Mouse (Mus musculus): Measurements from ENCODE around the gene Glp1r. TPM values are rescaled to one million over a fixed set of nuclear protein-coding genes. Genes with fewer than 3 reads are reported as not detected.

Glp1r gene
- polyA plus RNA-seq, 1 experiment = 0.31 TPM

DNA sequence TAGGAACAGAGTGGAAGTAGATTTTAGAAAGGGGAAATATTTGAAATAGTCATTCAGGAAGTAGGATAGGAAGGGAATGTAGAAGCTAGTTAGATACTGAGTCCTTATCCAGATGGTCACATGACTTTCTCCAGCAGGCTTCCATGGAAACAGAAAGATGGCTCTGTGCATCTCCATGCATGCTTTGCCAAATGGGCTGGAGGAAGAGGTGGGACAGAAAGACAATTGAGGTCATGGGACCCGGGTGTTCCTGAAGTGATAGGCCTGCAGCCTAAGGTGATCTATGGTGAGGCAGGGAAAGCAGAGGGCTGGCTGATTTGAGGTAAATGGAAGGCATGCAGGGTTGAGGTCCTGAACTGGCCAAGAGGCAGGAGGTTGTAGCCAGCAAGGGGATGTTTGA lies 46.8 kb downstream of the Glp1r start:
- Histone ChIP-seq H3K4me3 (ENCODE audit: control insufficient read depth, low read depth, low read length) (no peak overlapping the region), H3K27ac (ENCODE audit: control insufficient read depth, insufficient read depth, low read depth, low read length) (no peak overlapping the region), H3K36me3 (ENCODE audit: control insufficient read depth, insufficient read depth, low read length) (no peaks in the 10 kb centered on the region), H3K27me3 (ENCODE audit: control insufficient read depth, insufficient read depth, low read length) (no peaks in the 10 kb centered on the region), H3K4me1 (ENCODE audit: control insufficient read depth, insufficient read depth, low read length) (peaks cover 3% of the 10 kb centered on the region; the same call in 1 of the 2 replicates)
- TF ChIP-seq CTCF (IDR thresholded peaks at IDR 0.05; ENCODE audit: control insufficient read depth, insufficient read depth, insufficient replicate concordance, low read depth, low read length) (no peak), POLR2A (IDR thresholded peaks at IDR 0.05; ENCODE audit: control insufficient read depth, low read depth, low read length) (no peak)

DNA sequence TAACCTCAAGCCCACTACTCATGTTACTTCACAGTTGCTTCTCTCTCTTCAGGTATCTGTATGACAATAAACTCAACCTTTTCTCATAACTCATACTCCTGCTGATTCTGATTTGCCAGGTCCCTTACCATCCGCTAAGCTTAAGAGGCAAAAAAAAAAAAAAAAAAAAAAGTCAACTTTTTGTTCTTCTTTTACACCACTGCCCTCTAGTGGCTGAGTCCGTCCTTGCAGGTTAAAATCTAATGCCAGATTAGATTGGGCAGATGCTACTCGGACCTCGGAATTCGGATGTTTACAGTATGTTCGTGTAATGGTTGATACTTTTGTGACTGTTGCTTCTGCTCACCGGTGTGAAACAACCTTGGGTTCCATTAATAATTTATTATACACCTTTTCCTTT lies 49.2 kb downstream of the Glp1r start:
- no peak for TF ChIP-seq CTCF (IDR thresholded peaks at IDR 0.05; ENCODE audit: control insufficient read depth, insufficient read depth, insufficient replicate concordance, low read depth, low read length)
- TF ChIP-seq POLR2A (IDR thresholded peaks at IDR 0.05; ENCODE audit: control insufficient read depth, low read depth, low read length) = no peak

DNA sequence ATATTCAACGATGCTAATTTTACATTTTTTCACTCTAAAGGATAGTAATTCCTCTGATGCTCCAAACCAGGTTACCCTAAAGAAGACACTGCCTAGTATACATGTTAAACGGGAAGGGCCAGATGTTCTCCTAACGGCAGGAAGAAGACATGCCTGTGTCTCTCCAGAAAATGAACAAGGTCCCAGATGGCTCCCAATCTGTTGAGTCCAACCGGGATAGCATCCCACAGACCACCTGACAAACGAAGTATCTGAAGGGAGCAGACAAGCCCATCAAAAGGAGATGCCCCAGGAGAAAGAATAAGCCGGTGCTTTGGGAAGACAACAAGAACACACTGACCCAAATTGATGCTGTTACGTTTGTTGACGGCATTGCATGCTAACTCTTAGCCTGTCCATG lies 50.0 kb downstream of the Glp1r start:
- Histone ChIP-seq H3K4me3 (ENCODE audit: control insufficient read depth, low read depth, low read length) (no peak overlapping the region), H3K27ac (ENCODE audit: control insufficient read depth, insufficient read depth, low read depth, low read length) (no peak overlapping the region), H3K36me3 (ENCODE audit: control insufficient read depth, insufficient read depth, low read length) (no peaks in the 10 kb centered on the region), H3K27me3 (ENCODE audit: control insufficient read depth, insufficient read depth, low read length) (no peaks in the 10 kb centered on the region), H3K4me1 (ENCODE audit: control insufficient read depth, insufficient read depth, low read length) (no peaks in the 10 kb centered on the region)
- TF ChIP-seq CTCF (IDR thresholded peaks at IDR 0.05; ENCODE audit: control insufficient read depth, insufficient read depth, insufficient replicate concordance, low read depth, low read length) (no peak), POLR2A (IDR thresholded peaks at IDR 0.05; ENCODE audit: control insufficient read depth, low read depth, low read length) (no peak)

More for the DNA sequence above, 49.2 kb downstream of the Glp1r start:
- Histone ChIP-seq H3K36me3 (ENCODE audit: control insufficient read depth, insufficient read depth, low read length) (no peaks in the 10 kb centered on the region), H3K4me1 (ENCODE audit: control insufficient read depth, insufficient read depth, low read length) (peaks cover 3% of the 10 kb centered on the region; the same call in 1 of the 2 replicates), H3K27me3 (ENCODE audit: control insufficient read depth, insufficient read depth, low read length) (no peaks in the 10 kb centered on the region), H3K27ac (ENCODE audit: control insufficient read depth, insufficient read depth, low read depth, low read length) (no peak overlapping the region), H3K4me3 (ENCODE audit: control insufficient read depth, low read depth, low read length) (no peak overlapping the region)

DNA sequence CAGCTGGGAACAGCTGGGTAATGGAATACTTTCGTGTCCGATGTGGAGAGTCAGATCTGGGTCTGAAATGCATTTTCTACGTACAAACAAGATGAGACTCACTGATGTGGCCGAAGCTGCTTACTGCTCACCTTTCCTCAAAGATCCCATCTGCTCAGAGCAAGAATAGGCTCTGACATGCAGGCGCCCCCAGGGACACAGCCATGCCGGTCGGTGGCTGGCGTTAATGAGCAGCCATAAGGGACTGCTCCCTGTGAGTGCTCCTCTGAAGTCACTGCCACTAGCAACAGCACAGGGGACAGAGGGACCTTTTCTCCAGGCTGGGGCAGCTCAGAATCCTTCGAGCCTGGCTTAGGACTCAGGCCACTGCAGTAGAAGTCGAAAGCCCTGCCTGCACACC lies 52.7 kb downstream of the Glp1r start, which contains the start of gene Umodl1:
Umodl1 (plus strand) TSS at position 301 of the 400 bp plus-strand sequence.
- no peak within 1 kb of the TSS for H3K27ac ChIP-seq (ENCODE audit: control insufficient read depth, insufficient read depth, low read depth, low read length)

DNA sequence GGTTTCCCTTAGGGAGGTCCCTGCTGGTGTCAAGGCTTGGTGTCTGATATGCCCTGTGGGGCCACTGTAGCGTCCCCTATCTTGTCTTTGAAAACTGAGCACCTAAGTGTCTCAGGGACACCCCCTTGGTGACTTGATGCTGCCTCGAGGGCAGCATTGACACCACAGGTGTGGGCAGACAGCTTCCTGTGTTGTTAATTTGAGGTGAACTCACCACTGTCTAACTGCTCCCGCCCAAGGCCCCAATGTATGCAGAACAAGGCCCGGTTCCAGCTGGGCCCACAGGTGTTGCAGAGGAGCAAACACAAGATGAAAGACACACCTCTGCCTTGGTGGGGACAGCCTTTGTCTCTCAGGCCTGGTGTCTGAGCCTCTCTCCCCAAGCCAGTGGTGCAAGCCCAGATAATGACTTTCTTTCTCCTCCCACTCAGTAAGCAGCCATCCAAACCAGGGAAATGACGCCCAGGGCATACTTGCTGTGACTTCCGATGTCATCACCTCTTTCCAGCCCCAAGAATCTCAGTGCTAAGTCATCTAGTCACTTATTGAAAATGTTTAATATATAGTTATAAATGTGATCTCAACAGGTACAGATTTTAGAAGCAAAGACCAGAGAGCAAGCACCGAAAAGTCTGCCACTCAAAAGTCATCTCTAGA lies 60.4 kb downstream of the Glp1r start:
- Histone ChIP-seq H3K27ac (ENCODE audit: control insufficient read depth, insufficient read depth, low read depth, low read length) (no peak overlapping the region), H3K36me3 (ENCODE audit: control insufficient read depth, insufficient read depth, low read length) (no peaks in the 10 kb centered on the region), H3K4me3 (ENCODE audit: control insufficient read depth, low read depth, low read length) (peak overlapping the region; percentile 76), H3K27me3 (ENCODE audit: control insufficient read depth, insufficient read depth, low read length) (no peaks in the 10 kb centered on the region), H3K4me1 (ENCODE audit: control insufficient read depth, insufficient read depth, low read length) (peaks cover 3% of the 10 kb centered on the region; the same call in 1 of the 2 replicates)
- TF ChIP-seq CTCF (IDR thresholded peaks at IDR 0.05; ENCODE audit: control insufficient read depth, insufficient read depth, insufficient replicate concordance, low read depth, low read length) (no peak), POLR2A (IDR thresholded peaks at IDR 0.05; ENCODE audit: control insufficient read depth, low read depth, low read length) (no peak)

More for the DNA sequence above, 52.7 kb downstream of the Glp1r start, which contains the start of gene Umodl1:
- TF ChIP-seq POLR2A (IDR thresholded peaks at IDR 0.05; ENCODE audit: control insufficient read depth, low read depth, low read length) (no peak), CTCF (IDR thresholded peaks at IDR 0.05; ENCODE audit: control insufficient read depth, insufficient read depth, insufficient replicate concordance, low read depth, low read length) (no peak)
- no peaks in the 10 kb centered on the region for H3K4me1 ChIP-seq (ENCODE audit: control insufficient read depth, insufficient read depth, low read length)
- no peaks in the 10 kb centered on the region for H3K27me3 ChIP-seq (ENCODE audit: control insufficient read depth, insufficient read depth, low read length)
- H3K36me3 ChIP-seq (ENCODE audit: control insufficient read depth, insufficient read depth, low read length) = no peaks in the 10 kb centered on the region
- no peak within 1 kb of the TSS for H3K4me3 ChIP-seq (ENCODE audit: control insufficient read depth, low read depth, low read length)

DNA sequence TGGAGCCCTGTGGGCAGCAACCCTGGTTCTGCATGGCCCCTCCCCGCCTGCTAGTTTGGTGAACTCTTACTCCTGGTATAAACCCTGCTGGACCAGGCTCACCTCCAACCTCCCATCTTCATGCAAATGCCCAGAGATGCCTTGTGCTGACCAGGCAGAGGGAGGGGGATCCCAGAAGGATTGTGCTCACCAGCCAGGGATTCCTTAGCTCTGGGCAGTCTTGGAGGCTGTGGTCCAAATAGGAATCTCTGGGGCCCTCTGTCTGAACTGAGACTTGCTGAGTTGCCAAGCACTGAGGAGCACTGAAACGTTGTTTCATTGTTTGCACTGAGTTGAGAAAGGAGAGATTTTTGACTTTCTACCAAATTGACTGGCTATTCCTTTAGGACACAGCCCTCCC lies 61.3 kb downstream of the Glp1r start:
- no peaks in the 10 kb centered on the region for H3K27me3 ChIP-seq (ENCODE audit: control insufficient read depth, insufficient read depth, low read length)
- TF ChIP-seq POLR2A (IDR thresholded peaks at IDR 0.05; ENCODE audit: control insufficient read depth, low read depth, low read length) = no peak
- no peak for TF ChIP-seq CTCF (IDR thresholded peaks at IDR 0.05; ENCODE audit: control insufficient read depth, insufficient read depth, insufficient replicate concordance, low read depth, low read length)
- H3K4me1 ChIP-seq (ENCODE audit: control insufficient read depth, insufficient read depth, low read length) = peaks cover 3% of the 10 kb centered on the region; the same call in 1 of the 2 replicates
- H3K36me3 ChIP-seq (ENCODE audit: control insufficient read depth, insufficient read depth, low read length) = no peaks in the 10 kb centered on the region
- no peak overlapping the region for H3K27ac ChIP-seq (ENCODE audit: control insufficient read depth, insufficient read depth, low read depth, low read length)
- H3K4me3 ChIP-seq (ENCODE audit: control insufficient read depth, low read depth, low read length) = peak overlapping the region; percentile 70

DNA sequence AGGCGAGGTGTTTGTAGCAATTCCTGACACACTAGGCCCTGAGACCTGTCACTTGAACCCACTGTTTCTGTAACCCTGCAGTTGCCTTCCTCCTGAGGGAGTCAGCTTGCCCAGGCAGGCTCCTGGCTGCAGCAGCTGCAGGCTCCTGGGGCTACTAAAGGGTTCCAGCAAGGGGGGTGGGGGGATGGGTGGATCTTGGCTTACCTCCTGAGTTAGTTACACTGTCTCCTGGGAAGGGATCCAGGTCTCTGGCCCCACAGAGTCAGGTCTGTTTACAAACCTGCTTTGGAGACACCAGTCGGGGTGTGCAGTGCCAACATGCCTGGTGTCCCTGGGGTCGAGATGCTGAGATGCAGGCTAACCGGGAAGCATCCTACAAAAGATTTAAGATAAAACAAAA lies 68.4 kb downstream of the Glp1r start:
- H3K4me3 ChIP-seq (ENCODE audit: control insufficient read depth, low read depth, low read length) = no peak overlapping the region
- TF ChIP-seq CTCF (IDR thresholded peaks at IDR 0.05; ENCODE audit: control insufficient read depth, insufficient read depth, insufficient replicate concordance, low read depth, low read length) (no peak), POLR2A (IDR thresholded peaks at IDR 0.05; ENCODE audit: control insufficient read depth, low read depth, low read length) (no peak)
- H3K4me1 ChIP-seq (ENCODE audit: control insufficient read depth, insufficient read depth, low read length) = no peaks in the 10 kb centered on the region
- H3K27me3 ChIP-seq (ENCODE audit: control insufficient read depth, insufficient read depth, low read length) = no peaks in the 10 kb centered on the region
- H3K27ac ChIP-seq (ENCODE audit: control insufficient read depth, insufficient read depth, low read depth, low read length) = no peak overlapping the region
- H3K36me3 ChIP-seq (ENCODE audit: control insufficient read depth, insufficient read depth, low read length) = no peaks in the 10 kb centered on the region

Data from testis, adult 2 months (tissue).